Mouse (Mus musculus) bone marrow, adult 2 months (tissue): Measurements from ENCODE around the gene Rplp1.

ENCODE experiments used
- CTCF ChIP-seq: fragments of 200-500 bp; IDR thresholded peaks from 2 replicates; pipeline ENCODE4 v1.5.1; 2011; ENCODE audit warnings: low read length, control low read depth; ENCODE audit not compliant: control insufficient read depth, insufficient read depth
- POLR2A ChIP-seq: fragments of 200-500 bp; IDR thresholded peaks from 2 replicates; pipeline ENCODE4 v1.6.1; 2011; ENCODE audit warnings: low read depth, mild to moderate bottlenecking, control low read depth, low read length, borderline replicate concordance; ENCODE audit not compliant: control insufficient read depth

GRCm38 (mm10) chr9:61908832-61909407 is 5.4 kb downstream of the Rplp1 start:
- TF ChIP-seq POLR2A (no peak), CTCF (no peak)
